Mouse (Mus musculus) adrenal gland, postnatal 36 days (tissue): ENCODE results near the gene Pkp1. TPM values are rescaled to one million over a fixed set of nuclear protein-coding genes. Genes with fewer than 3 reads are reported as not detected.
A peak's percentile ranks its signal among the peaks of the same experiment; 100 is the strongest.

ENCODE experiments used
- DNase-seq, 2 experiments: peaks; one replicate each; pipeline ENCODE4 v3.0.0; 2021; ENCODE audit warnings: mixed read lengths in 1 of 2
- total RNA-seq, 2 experiments: library from RNA; stranded (reverse); gene quantifications; 2 replicates each; pipeline ENCODE4 v1.2.3; 2021

Pkp1 gene
- total RNA-seq, 2 experiments from 2014 or later, result not detected

DNA sequence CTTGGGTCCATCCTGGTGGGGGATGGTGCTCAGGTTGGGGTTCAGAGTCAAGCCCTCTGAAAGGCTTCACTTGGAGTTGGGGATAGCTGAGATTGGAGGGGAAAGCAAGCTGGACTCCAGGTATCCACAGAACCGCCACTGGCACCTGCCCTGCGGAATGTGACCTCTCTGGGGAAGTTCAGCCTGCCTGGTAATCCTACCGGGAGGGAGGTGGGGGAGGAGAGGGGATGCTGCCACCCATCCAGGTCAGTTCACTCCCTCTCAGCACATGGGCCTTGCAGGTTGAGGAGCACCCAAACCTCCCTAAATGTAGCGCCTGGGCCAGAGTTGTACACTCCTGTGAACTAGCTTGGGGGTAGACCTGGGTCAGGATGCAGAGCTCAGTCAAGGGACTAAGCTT lies 62.9 kb downstream of the Pkp1 start:
- DNase-seq, result no peak

DNA sequence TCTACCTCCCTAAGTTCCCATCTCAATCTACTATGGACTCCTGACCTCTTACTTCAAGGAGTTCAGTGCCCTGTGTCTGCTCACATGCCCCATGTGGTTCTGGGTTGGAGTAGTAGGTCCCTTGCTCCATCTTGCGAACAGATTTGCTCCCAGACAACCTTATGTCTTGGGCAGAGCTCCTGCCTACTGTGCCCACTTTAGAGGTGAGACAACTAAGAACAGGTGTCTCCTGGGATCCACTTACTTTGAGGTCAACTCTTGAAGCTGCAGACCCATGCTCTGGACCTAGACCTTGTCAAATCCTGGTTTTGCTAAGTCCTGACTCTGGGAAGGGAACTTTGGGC lies 63.7 kb downstream of the Pkp1 start:
- no peak for DNase-seq

DNA sequence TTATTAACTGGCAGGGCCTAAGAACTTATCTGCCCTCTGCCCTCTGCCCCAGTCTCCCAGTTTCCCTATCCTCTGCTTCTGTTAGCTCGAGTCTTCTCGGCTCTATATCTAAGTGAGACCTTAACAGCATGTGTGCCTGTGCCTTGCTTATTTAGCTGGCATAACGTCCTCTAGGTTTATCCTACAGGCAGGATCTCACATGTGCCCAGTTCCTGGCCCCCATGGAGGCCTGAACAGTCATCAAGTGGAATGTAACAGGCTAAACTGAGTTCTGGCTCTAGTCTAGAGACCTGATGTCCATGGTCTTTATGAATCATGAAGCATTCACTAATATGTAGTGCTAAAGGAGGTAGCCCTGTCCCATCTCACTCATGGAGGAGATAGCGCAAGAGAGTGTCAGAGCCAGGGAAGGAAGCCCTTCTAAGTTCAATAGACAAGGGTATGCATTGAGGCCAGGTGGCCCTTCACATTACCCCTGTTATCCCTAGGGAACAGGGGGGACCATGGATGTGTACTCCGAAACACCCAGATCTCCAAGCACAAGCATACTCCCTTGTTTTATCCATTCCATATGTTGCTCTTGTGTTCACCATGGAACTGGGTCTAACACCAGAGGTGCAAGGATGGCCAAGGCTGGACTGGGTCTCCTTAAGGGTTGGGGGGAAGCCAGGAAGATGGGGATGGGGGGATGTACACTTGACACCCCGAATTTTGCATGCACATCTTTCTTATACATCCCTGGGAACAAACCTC lies 64.2 kb downstream of the Pkp1 start:
- no peak for DNase-seq

- no peak for DNase-seq
These were observed 65.8 kb downstream of the Pkp1 start for GRCm38 (mm10) chr1:135853200-135853599.

DNA sequence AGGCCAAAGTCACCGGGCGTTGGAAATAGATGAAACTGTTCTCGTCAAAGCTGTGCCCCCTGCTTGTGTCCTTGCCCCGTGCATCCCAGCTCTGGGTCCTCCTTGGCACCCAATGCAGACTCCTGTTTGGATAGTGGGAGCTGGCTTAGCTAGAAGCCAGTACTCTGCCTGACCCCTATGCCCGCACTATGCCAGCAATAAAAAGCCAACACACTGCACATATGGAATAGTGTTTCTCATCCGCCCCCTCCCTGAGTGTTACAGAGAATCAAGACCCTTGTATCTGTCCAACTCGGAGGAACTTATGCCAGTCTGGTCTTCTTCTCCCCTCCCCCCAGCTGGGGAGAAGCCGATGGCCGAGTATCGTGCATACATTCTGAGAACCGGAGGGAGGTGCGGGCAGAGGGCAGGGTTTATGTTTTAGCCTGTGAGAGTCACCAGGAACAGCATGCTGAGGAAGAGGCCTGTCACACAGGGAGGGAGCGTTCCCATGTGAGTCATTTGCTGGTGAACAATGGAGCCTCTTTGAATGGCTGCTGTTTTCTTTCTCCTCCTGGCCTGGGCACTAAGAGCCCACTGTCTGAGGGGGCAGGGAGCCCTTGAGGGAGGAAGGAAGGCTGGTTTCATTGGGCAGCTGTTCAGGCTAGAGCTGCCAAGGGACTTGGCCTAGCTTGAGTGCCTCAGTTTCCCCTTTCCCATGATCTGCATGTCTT lies 66.8 kb downstream of the Pkp1 start:
- DNase-seq, result no peak

DNA sequence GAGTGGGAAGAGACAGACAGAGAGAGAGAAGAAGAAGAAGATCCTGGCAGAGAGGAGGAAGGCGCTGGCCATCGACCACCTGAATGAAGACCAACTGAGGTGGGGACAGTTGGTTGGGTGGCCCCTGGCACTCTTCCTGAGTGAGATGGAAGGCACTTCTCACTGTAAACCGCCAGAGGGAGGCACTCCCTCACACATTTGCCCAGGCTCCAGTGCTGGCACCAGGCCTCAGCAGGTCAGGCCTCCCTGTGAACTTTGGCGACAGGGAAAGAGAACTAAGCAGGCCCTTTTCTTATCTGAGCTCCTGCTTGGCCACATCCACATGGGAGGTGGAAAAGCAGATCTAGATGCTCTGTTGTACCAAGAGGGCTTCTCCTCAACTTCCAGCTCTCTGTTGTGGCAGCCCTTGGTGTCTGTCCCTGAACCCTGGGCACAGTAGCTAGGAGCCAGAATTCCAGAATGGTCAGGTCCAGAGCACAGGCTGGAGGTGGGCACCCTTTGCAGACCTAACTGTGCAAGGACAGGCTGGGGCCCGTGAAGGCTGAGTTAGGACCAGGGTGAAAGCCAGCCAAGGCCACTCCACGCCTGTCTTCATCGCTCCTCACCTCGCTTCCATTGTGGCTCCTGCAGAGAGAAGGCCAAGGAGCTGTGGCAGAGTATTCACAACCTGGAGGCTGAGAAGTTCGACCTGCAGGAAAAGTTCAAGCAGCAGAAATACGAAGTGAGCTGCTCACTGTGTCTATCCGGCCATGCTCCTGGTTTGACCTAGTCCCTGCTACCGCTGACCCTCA lies 68.1 kb downstream of the Pkp1 start:
- DNase-seq, result peak; percentile 43 to 55

GRCm38 (mm10) chr1:135847611-135848351 lies 71.2 kb downstream of the Pkp1 start:
- peak in 1 of 2 experiments; percentile 9 for DNase-seq

- peak; percentile 45 to 64 for DNase-seq
These were observed 71.9 kb downstream of the Pkp1 start for GRCm38 (mm10) chr1:135847139-135847562.

- no peak for DNase-seq
These were observed 72.4 kb downstream of the Pkp1 start for GRCm38 (mm10) chr1:135846632-135847031.

- DNase-seq, result peak; percentile 9 to 10
These were observed 74.5 kb downstream of the Pkp1 start for GRCm38 (mm10) chr1:135844481-135844880.

DNA sequence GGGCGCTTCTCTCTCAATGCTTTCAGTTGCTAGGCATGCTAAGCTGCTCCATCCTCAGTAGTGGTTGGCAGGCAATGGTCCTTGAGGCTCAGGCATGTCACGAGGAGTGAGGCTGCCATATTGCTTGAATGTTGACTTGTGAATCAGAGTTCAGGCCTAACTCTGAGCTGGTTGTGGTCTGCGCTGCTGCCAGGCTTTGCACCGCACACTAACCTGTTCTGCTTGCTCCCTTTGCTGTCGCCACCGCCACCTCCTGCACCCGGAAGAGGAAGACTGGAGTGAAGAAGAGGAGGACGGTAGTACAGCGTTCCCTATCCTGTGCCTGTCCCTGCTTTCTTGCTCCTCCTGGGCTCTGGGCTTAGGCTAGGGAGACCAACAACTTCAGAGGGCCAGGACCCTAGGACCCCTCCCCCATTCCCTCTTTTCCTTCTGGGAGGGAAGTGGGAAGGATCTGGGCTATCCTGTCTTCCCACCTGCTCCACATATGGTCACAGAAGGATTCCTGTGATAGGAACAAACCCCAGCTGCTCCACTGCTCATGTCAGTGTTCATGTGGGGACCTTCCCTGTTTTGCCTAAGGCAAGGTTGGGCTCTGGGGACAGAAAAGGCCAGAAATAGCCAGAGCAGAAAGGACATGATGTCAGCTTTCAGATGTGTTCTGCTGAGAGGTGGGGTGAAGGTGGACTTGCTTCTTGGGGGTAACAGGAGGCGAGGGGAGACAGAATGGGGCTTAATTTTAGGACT lies 75.3 kb downstream of the Pkp1 start:
- DNase-seq, result no peak

DNA sequence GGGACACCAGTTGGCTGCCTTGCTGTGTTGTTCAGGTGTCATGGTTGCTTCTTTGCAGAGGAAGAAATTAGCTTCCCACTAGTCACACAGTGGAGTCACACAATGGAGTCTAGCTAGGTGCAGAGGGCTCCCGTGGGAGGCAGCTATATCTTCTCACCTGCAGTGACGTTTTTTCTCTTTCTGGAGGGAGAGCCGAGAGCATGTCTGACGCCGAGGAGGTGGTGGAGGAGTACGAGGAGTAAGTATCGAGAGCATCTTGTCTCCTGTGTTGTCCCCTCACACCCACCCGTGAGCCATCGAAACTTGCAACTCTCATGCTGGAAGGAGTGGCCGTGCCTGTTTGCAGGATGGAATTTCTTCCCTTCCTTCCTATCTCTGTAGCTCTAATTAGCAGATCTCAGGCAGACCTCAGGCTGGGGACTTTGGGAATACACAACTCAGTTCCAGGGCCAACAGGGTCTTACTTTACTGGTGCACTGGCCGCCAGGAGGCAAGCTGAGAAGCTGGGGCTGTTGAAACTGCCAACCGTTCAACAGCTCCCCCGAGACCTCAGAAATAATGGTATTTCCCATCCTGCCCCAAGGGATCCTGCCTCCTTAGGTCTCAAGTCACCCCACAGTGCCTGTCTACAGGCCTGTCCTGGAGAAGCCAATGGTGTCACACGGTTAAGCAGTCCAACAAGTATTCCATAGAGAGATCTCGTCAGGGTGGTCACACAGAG lies 78.2 kb downstream of the Pkp1 start:
- no peak for DNase-seq

DNA sequence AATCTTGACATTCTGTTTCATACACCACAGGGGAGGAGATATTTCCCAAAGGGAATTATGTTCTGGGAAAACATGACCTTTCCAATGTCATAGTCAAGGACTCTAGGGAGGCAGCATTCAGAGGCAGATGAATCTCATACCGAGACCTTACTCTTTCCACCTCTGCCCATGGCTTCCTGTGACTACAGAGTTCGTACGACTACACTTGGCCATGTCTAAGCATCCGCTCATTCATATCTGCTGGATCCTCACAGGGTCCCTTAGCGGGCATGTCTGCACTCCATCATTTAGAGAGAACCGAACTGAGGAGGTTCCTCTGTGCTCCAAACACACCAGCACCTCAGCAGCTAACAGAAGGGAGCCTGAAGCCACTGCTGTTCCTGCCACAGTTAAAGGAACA lies 79.9 kb downstream of the Pkp1 start:
- no peak for DNase-seq

DNA sequence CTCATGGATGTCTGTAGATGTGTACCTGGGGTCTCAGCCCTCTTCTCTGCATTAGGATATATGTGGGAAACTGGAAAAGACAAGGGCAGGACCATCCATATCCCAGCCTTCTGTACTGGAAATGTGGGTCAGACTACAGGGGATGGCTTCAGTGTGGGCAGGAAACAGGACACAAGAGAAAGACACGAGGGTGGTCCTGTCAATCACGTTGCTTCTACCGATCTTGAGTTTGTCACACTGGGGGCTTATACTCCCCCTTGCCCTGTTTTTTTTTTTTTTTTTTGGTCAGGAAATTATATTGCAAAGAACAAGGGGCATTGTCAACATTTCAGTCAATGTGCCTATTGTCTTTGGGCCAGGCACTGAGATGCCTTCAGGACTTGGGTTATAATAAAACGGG lies 80.4 kb downstream of the Pkp1 start:
- no peak for DNase-seq

GRCm38 (mm10) chr1:135835716-135836483 lies 83.1 kb downstream of the Pkp1 start, which contains the start of gene Tnnt2:
Gene Tnnt2, plus strand, starts transcription at chr1:135836354.
- DNase-seq, result no peak

DNA sequence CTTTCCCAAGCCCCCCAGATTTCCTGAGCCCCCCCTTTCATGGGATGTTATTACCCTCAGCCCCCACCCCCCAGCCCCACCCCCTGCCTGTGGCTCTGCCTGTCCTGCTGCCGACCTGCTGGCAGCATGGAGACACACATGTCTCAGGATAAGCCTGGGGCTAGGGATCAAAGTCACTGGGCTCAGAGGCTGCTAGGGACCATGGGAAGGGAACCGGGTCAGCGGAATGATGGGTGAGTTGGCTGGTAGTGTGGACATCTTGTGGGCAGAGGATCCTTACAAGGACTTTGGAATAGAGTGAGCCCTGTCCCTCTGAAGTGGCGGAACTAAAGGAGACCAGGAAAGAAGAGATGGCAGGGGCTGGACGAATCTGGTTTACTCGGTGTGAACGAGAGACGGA lies 84.0 kb downstream of the Pkp1 start:
- no peak for DNase-seq

- DNase-seq, result no peak
These were observed 84.7 kb downstream of the Pkp1 start for GRCm38 (mm10) chr1:135834206-135834859.

DNA sequence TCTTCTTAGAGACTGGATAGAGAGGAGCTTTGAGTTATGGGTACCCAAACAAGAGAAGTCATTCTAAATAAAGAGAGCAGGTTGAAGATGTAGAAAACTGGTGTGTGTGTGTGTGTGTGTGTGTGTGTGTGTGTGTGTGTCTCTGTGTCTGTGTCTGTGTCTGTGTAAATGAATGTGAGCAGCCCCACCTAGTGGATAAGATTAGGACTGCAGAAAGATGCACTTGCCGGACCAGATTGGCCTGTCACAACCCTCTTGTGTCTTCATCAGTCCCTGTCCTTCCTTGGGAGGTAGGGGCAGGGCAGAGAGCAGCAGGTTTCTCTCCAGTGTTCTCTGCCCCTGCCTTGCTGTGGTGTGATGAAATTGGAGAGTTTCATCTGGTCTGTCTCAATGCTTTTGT lies 90.1 kb downstream of the Pkp1 start:
- peak in 1 of 2 experiments; percentile 36 for DNase-seq

- no peak for DNase-seq
These were observed 97.2 kb downstream of the Pkp1 start for GRCm38 (mm10) chr1:135821780-135822179.
